Mouse (Mus musculus): ENCODE measurements at regions not wholly inside any gene's neighbourhood (a gene's known extent, or its start where the extent isn't known, plus 50 kb on each side); places are given as distances from the start of the nearest gene placed in this dataset.
A peak's percentile ranks its signal among the peaks of the same experiment; 100 is the strongest.

- Histone ChIP-seq H3K36me3 (replicated peaks; ENCODE audit: insufficient read depth, low read length) (no peaks in the 10 kb centered on the region), H3K27me3 (ENCODE audit: insufficient read depth, low read length) (peaks cover 3% of the 10 kb centered on the region; the same call in 1 of the 2 replicates), H3K4me2 (ENCODE audit: low read depth, low read length) (no peak overlapping the region), H3K9me3 (ENCODE audit: low read length) (0 out of 2 replicates have a peak, but pooled peaks cover 4% of the 10 kb centered on the region), H3K27ac (ENCODE audit: low read depth) (no peak overlapping the region), H3K9ac (replicated peaks) (no peak overlapping the region), H3K4me1 (ENCODE audit: insufficient read depth) (no peaks in the 10 kb centered on the region), H3K4me3 (ENCODE audit: low read depth, low read length) (no peak overlapping the region)
- ATAC-seq (no peak), DNase-seq (no peak)
- WGBS (ENCODE audit: insufficient replicate concordance): 79% methylated on average over 4 of the region's 4 CpGs
- TF ChIP-seq CTCF (IDR thresholded peaks at IDR 0.05; ENCODE audit: low read depth) (no peak), EP300 (IDR thresholded peaks at IDR 0.05; ENCODE audit: low read depth) (no peak)
Observed at GRCm38 (mm10) chr19:6649885-6650284, 107.1 kb upstream of the Slc22a12 start.

DNA sequence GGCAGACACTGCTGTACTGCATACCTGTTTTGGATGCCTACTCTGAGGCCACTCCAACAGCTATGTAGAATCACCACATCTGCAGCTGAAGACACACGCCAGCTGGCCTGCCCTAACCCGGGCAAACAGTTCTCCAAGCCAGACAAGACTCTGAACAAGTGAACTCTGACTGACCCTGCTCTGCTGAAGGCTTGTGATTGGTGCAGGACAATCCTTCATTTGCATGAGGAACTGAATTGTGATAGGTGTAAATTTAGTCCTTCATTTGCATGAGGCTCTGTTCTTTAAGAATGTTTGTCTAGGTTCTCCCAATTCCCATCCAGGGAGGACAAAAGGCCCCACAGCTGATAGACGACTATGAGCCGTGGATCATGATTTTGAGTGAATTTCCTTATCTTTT is 104.9 kb upstream of the Slc22a12 start:
- H3K4me3 ChIP-seq (ENCODE audit: low read depth, low read length): no peak overlapping the region
- ATAC-seq (no peak), DNase-seq (no peak)
- H3K9ac ChIP-seq (replicated peaks): no peak overlapping the region
- H3K27ac ChIP-seq (ENCODE audit: low read depth): no peak overlapping the region
- no peaks in the 10 kb centered on the region for H3K36me3 ChIP-seq (replicated peaks; ENCODE audit: insufficient read depth, low read length)
- no peaks in the 10 kb centered on the region for H3K4me1 ChIP-seq (ENCODE audit: insufficient read depth)
- 0 out of 2 replicates have a peak, but pooled peaks cover 4% of the 10 kb centered on the region for H3K9me3 ChIP-seq (ENCODE audit: low read length)
- WGBS (ENCODE audit: insufficient replicate concordance): 73% methylated on average over 4 of the region's 4 CpGs
- H3K27me3 ChIP-seq (ENCODE audit: insufficient read depth, low read length): peaks cover 3% of the 10 kb centered on the region; the same call in 1 of the 2 replicates
- no peak for TF ChIP-seq CTCF (IDR thresholded peaks at IDR 0.05; ENCODE audit: low read depth)
- TF ChIP-seq EP300 (IDR thresholded peaks at IDR 0.05; ENCODE audit: low read depth): no peak
- H3K4me2 ChIP-seq (ENCODE audit: low read depth, low read length): no peak overlapping the region

DNA sequence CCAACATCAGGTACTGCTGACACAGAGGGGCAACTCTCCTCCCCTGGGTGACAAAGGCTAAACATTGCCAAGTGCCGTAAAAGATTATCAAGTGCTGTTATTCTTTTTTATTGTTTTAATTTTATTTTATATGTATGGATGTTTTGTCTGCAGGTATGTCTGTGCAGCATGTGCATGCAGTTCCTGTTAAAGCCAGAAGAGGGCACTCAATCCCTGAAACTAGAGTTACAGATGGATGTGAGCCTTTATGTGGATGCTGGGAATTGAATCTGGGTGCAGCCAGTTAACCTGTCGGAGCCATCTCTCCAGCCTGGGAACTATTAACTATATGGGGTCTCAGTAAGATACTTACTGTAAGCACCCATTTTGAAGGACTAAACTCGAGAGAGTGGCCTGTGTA is 104.4 kb upstream of the Slc22a12 start:
- H3K9ac ChIP-seq (replicated peaks): no peak overlapping the region
- DNase-seq (no peak), ATAC-seq (no peak)
- H3K36me3 ChIP-seq (replicated peaks; ENCODE audit: insufficient read depth, low read length): no peaks in the 10 kb centered on the region
- H3K4me1 ChIP-seq (ENCODE audit: insufficient read depth): no peaks in the 10 kb centered on the region
- H3K4me3 ChIP-seq (ENCODE audit: low read depth, low read length): no peak overlapping the region
- peaks cover 3% of the 10 kb centered on the region; the same call in 1 of the 2 replicates for H3K27me3 ChIP-seq (ENCODE audit: insufficient read depth, low read length)
- 0 out of 2 replicates have a peak, but pooled peaks cover 4% of the 10 kb centered on the region for H3K9me3 ChIP-seq (ENCODE audit: low read length)
- WGBS (ENCODE audit: insufficient replicate concordance): 86% methylated on average over 3 of the region's 3 CpGs
- TF ChIP-seq CTCF (IDR thresholded peaks at IDR 0.05; ENCODE audit: low read depth) (peak; percentile 56), EP300 (IDR thresholded peaks at IDR 0.05; ENCODE audit: low read depth) (no peak)
- H3K4me2 ChIP-seq (ENCODE audit: low read depth, low read length): no peak overlapping the region
- no peak overlapping the region for H3K27ac ChIP-seq (ENCODE audit: low read depth)

DNA sequence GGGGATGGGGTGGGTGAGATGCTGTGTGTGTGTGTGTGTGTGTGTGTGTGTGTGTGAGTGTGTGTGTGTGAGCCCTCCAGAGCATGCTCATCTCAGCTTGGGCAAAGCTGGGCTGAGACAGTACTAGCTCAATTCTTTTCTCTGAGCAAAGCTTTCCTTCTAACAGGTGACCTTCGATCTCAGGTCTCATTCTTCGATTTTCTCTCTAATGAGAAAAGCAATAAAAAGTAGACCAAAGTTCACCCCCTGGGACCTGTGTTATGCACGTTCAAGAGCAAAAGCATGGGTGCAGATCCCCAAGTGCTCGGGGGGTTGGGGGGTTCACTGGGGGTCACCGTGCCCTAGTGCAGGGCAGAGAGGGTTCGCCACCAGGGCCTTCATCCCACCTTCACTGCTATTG is 103.1 kb upstream of the Slc22a12 start:
- no peak overlapping the region for H3K9ac ChIP-seq (replicated peaks)
- H3K4me1 ChIP-seq (ENCODE audit: insufficient read depth): no peaks in the 10 kb centered on the region
- H3K27me3 ChIP-seq (ENCODE audit: insufficient read depth, low read length): no peaks in the 10 kb centered on the region
- H3K9me3 ChIP-seq (ENCODE audit: low read length): 0 out of 2 replicates have a peak, but pooled peaks cover 4% of the 10 kb centered on the region
- no peak for DNase-seq
- no peak overlapping the region for H3K4me2 ChIP-seq (ENCODE audit: low read depth, low read length)
- no peaks in the 10 kb centered on the region for H3K36me3 ChIP-seq (replicated peaks; ENCODE audit: insufficient read depth, low read length)
- H3K27ac ChIP-seq (ENCODE audit: low read depth): no peak overlapping the region
- no peak overlapping the region for H3K4me3 ChIP-seq (ENCODE audit: low read depth, low read length)
- ATAC-seq: no peak
- TF ChIP-seq EP300 (IDR thresholded peaks at IDR 0.05; ENCODE audit: low read depth): no peak
- TF ChIP-seq CTCF (IDR thresholded peaks at IDR 0.05; ENCODE audit: low read depth): no peak
- 74% methylated on average over 6 of the region's 6 CpGs for WGBS (ENCODE audit: insufficient replicate concordance)

DNA sequence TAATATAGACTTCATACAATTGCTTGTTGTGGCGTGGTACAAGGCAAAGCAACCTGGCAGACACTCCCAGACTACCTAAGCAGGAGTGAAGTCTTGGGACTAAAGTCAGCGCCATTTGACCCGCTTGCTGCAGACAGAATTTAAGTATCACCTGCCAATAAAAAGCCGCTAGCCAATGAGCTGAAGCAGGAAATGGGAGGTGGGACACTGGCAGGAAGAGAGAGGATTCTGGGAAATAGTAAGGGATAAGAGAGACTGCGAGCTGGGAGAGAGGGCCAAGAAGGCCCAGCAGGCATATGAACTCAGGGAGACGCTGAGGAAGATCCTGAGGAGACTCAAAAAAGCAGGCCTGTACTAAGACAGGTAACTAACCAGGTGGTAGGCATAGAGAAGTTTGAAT is 102.0 kb upstream of the Slc22a12 start:
- Histone ChIP-seq H3K27me3 (ENCODE audit: insufficient read depth, low read length) (no peaks in the 10 kb centered on the region), H3K27ac (ENCODE audit: low read depth) (no peak overlapping the region), H3K36me3 (replicated peaks; ENCODE audit: insufficient read depth, low read length) (no peaks in the 10 kb centered on the region), H3K9ac (replicated peaks) (no peak overlapping the region), H3K9me3 (ENCODE audit: low read length) (0 out of 2 replicates have a peak, but pooled peaks cover 4% of the 10 kb centered on the region), H3K4me2 (ENCODE audit: low read depth, low read length) (no peak overlapping the region), H3K4me1 (ENCODE audit: insufficient read depth) (no peaks in the 10 kb centered on the region), H3K4me3 (ENCODE audit: low read depth, low read length) (no peak overlapping the region)
- TF ChIP-seq EP300 (IDR thresholded peaks at IDR 0.05; ENCODE audit: low read depth): no peak
- TF ChIP-seq CTCF (IDR thresholded peaks at IDR 0.05; ENCODE audit: low read depth): no peak
- no peak for ATAC-seq
- DNase-seq: no peak
- WGBS (ENCODE audit: insufficient replicate concordance): 64% methylated on average over 6 of the region's 6 CpGs

DNA sequence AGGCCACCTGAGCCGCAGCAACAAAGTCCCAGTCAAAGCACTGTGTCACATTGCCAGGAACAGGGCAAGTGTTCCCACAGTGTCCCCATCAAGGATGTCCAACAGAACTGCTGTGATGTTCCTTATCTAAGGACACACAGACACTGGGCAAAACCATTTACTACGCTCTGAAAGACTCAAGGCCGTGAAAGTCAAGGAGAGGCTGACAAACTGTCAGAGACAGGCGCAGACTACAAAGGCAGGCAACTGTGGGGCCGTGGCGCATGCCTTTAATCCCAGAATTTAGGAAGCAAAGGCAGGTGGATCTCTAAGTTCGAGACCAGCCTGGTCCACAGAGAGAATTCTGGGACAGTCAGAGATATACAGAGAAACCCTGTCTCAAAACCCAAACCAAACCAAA is 96.8 kb upstream of the Slc22a12 start:
- Histone ChIP-seq H3K4me2 (ENCODE audit: low read depth, low read length) (no peak overlapping the region), H3K4me1 (ENCODE audit: insufficient read depth) (no peaks in the 10 kb centered on the region), H3K9ac (replicated peaks) (no peak overlapping the region), H3K36me3 (replicated peaks; ENCODE audit: insufficient read depth, low read length) (no peaks in the 10 kb centered on the region), H3K4me3 (ENCODE audit: low read depth, low read length) (no peak overlapping the region), H3K27me3 (ENCODE audit: insufficient read depth, low read length) (no peaks in the 10 kb centered on the region), H3K9me3 (ENCODE audit: low read length) (no peaks in the 10 kb centered on the region), H3K27ac (ENCODE audit: low read depth) (no peak overlapping the region)
- 64% methylated on average over 7 of the region's 7 CpGs for WGBS (ENCODE audit: insufficient replicate concordance)
- ATAC-seq (no peak), DNase-seq (no peak)
- TF ChIP-seq CTCF (IDR thresholded peaks at IDR 0.05; ENCODE audit: low read depth): no peak
- no peak for TF ChIP-seq EP300 (IDR thresholded peaks at IDR 0.05; ENCODE audit: low read depth)

- no peak for TF ChIP-seq EP300 (IDR thresholded peaks at IDR 0.05; ENCODE audit: low read depth)
- TF ChIP-seq CTCF (IDR thresholded peaks at IDR 0.05; ENCODE audit: low read depth): no peak
- no peak for DNase-seq
- Histone ChIP-seq H3K4me1 (ENCODE audit: insufficient read depth) (no peaks in the 10 kb centered on the region), H3K9ac (replicated peaks) (no peak overlapping the region), H3K36me3 (replicated peaks; ENCODE audit: insufficient read depth, low read length) (no peaks in the 10 kb centered on the region), H3K4me3 (ENCODE audit: low read depth, low read length) (no peak overlapping the region), H3K9me3 (ENCODE audit: low read length) (no peaks in the 10 kb centered on the region), H3K27me3 (ENCODE audit: insufficient read depth, low read length) (no peaks in the 10 kb centered on the region), H3K4me2 (ENCODE audit: low read depth, low read length) (no peak overlapping the region), H3K27ac (ENCODE audit: low read depth) (no peak overlapping the region)
- ATAC-seq: no peak
- WGBS (ENCODE audit: insufficient replicate concordance): 54% methylated on average over 7 of the region's 10 CpGs
Observed at GRCm38 (mm10) chr19:6633400-6633799, 90.6 kb upstream of the Slc22a12 start.

Data from liver, postnatal 0 days (tissue).